Mouse (Mus musculus) heart, embryonic 10.5 days (tissue): ENCODE measurements around the gene Tmem79. TPM values are rescaled to one million over a fixed set of nuclear protein-coding genes. Genes with fewer than 3 reads are reported as not detected.
"Not testable (repeated sequence)": the region's sequence is repeated elsewhere in the genome, so short reads cannot be mapped to it uniquely, and the experiment has no call there.

Experiments
- DNase-seq: peaks from one replicate; pipeline ENCODE4 v3.0.0-alpha.2; 2017; ENCODE audit warnings: low spot score
- H3K27ac ChIP-seq: fragments of 300-500 bp; sonication (generic); 2 replicates; pipeline ENCODE4 v1.5.1; 2016; ENCODE audit warnings: mild to moderate bottlenecking
- H3K27me3 ChIP-seq: fragments of 300-500 bp; sonication (generic); 2 replicates; pipeline ENCODE4 v1.6.1; 2016; ENCODE audit warnings: mild to moderate bottlenecking; ENCODE audit not compliant: poor library complexity, insufficient read depth, severe bottlenecking
- H3K36me3 ChIP-seq: fragments of 300-500 bp; sonication (generic); 2 replicates; pipeline ENCODE4 v1.6.1; 2016; ENCODE audit warnings: mild to moderate bottlenecking, moderate library complexity
- H3K4me1 ChIP-seq: fragments of 300-500 bp; sonication (generic); 2 replicates; pipeline ENCODE4 v1.6.1; 2016; ENCODE audit warnings: mild to moderate bottlenecking
- H3K4me3 ChIP-seq: fragments of 300-500 bp; sonication (generic); 2 replicates; pipeline ENCODE4 v1.5.1; 2016; ENCODE audit warnings: mild to moderate bottlenecking, moderate library complexity
- H3K9me3 ChIP-seq: fragments of 300-500 bp; sonication (generic); 2 replicates; pipeline ENCODE4 v1.6.1; 2016; ENCODE audit warnings: mild to moderate bottlenecking, moderate library complexity
- WGBS: fragments of 180-500 bp; shearing (Covaris S2); methylation state at CpG from one replicate; pipeline ENCODE4 v1.1.7; 2016; 5-methylcytosine and 5-hydroxymethylcytosine counted together
- polyA plus RNA-seq: library from polyadenylated mRNA; unstranded; fragments of >200 nt; fragmentation: Nextera tagmentation; extraction: Ambion mirVana; gene quantifications from 2 replicates; pipeline ENCODE4 v1.2.1, GENCODE M21; 2016

Gene Tmem79
- polyA plus RNA-seq, result 2.5 and 2.6 TPM in 2 replicates

DNA sequence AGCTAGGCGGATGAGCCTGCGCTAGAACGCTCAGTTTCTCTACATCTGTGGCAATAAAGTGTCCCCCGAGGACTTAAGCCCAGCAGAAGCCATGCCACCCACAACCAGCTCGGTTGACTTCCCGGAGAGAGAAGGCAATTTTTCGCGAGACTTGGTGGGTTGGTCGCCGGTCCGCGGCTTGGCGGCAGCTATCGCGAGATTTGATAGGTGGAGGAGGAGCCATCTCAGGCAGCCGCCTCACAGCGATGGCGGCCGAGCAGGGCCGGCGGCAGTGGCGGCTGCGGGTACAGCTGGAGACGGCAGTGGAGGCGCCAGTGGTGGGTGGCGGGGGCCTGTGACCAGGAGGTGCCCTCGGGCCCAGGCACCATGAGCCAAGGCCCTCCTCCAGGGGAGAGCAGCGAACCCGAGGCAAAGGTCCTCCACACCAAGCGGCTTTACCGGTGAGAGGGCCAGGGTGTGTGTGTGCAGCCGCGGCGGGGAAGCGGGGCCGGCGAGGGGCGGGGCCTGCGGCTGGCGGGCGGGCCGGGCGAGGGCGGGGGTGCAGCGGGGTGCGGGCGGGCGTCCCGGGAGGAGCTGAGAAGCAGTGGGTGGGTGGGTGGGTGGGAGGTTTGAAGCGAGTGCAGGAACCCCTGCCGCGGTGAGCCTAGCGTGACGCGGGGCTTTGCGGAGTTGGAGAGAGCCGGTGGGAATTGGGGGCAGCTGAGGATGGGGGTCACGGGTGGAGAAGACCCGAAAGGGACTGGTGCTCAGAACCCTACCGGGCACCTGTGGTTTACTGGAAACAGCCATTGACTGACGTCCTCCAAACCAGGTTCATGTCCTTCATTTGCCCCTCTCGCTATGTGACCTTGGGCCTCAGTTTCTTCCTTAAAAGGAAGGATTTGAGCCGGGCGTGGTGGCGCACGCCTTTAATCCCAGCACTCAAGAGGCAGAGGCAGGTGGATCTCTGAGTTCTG is at the start of gene Tmem79, which contains the start of gene Smg5:
Gene Tmem79, minus strand, starts transcription at position 91 of the 956 bp plus-strand sequence.
Gene Smg5, plus strand, starts transcription at position 203 of the 956 bp plus-strand sequence.
- Histone ChIP-seq H3K4me3 (peak within 1 kb of the TSS; percentile 75), H3K4me1 (peaks cover 36% of the 10 kb centered on the region), H3K27me3 (peaks cover 10% of the 10 kb centered on the region), H3K36me3 (peaks cover 8% of the 10 kb centered on the region; the same call in 1 of the 2 replicates), H3K27ac (peak within 1 kb of the TSS; percentile 98), H3K9me3 (no peaks in the 10 kb centered on the region)
- DNase-seq, result peak; percentile 99
- WGBS, result 2% methylated on average over 66 of the region's 66 CpGs

DNA sequence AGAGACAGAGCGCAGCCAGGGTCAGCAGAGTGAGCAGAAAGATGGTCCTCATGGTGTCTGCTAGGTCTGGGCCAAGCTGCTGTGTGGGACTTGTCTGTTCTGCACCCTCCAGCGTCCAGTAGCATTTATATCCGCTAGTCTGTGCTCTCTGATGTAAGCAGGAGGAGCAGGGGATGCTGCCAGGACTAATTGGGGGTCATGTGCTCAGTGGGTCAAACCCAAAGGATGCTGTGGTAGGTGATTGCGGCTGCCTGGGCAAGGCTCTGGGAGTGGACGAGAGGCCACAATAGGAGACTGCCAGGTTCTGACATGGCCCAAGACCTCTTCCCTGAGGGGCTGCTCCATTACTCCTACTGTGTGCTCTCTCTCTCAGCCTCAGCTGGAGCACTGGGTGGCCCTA is 48.4 kb upstream of the Tmem79 start, which contains the start of gene Bglap:
Gene Bglap, minus strand, starts transcription at position 101 of the 400 bp plus-strand sequence.
- H3K27me3 ChIP-seq, result no peaks in the 10 kb centered on the region
- 75% methylated on average over 5 of the region's 5 CpGs for WGBS
- H3K36me3 ChIP-seq, result 0 out of 2 replicates have a peak, but pooled peaks cover 2% of the 10 kb centered on the region
- H3K4me1 ChIP-seq, result peaks cover 6% of the 10 kb centered on the region
- DNase-seq, result peak; percentile 72
- H3K27ac ChIP-seq, result no peak within 1 kb of the TSS
- no peaks in the 10 kb centered on the region for H3K9me3 ChIP-seq
- H3K4me3 ChIP-seq, result no peak within 1 kb of the TSS

DNA sequence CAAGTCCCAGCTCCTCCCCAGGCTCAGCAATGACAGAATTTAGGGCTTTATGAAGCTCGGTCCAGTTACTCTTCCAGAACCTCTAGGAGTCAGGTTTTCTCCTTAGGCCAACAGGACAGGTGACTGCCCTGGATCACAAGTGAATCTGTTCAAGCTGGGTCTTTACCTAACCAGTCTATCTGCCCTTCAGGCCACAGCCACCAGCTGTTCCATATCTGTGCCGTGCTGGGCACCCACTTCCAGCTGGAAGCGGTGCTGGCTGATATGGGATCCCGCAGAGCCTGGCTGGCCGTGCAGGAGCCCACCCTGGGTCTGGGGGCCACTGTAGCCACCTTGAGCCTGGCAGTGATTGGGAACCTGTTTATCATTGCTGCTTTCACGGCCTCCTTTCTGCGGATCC is 46.4 kb upstream of the Tmem79 start:
- not testable (repeated sequence) for H3K4me3 ChIP-seq, H3K9me3 ChIP-seq, H3K36me3 ChIP-seq, DNase-seq, H3K4me1 ChIP-seq, H3K27me3 ChIP-seq, H3K27ac ChIP-seq
- WGBS, result 37% methylated on average over 3 of the region's 7 CpGs

DNA sequence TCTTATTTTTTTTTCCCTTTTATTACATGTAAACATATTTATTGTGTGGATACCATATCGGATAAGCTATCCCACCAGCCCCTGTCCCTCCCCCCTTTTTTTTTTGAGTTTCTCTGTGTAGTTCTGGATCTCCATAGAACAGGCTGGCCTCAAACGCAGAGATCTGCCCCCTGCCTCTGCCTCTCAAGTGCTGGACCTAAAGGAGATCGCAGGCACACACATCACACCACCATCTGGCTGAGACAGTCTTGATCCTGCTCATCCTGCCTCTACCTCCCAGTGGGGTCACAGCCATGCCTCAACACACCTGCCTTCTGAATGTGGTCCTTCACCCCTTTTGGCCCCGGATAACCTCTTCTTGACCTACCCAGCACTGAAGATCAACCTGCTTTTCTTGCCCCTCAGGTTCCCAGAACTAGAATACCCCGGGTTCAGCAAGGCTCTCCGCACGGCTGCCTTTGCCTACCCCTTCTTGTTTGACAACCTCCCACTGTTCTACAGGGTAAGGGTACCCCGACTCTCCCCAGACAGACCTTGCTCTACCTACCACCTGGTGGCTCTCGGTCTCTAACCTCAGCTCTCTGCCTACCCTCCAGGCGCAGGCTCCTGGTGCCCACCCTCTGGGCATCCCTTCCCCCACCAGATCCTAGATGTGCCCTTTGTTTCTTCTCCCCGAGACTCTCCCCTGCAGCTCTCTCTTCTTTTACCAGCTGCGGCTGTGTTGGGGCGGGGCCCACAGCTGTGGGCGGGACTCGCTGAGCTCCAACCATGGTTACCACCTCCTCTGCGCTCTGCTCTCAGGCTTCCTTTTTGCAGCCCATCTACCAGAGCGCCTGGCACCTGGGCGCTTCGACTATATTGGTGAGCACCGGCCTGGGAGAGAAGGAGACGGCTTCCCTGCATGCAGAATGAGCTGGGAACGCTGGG is 45.7 kb upstream of the Tmem79 start:
- DNase-seq, result peak; percentile 68
- peak overlapping the region; percentile 36 for H3K4me3 ChIP-seq
- H3K36me3 ChIP-seq, H3K4me1 ChIP-seq, H3K27me3 ChIP-seq, H3K9me3 ChIP-seq, H3K27ac ChIP-seq: not testable (repeated sequence)
- WGBS, result 10% methylated on average over 19 of the region's 22 CpGs

DNA sequence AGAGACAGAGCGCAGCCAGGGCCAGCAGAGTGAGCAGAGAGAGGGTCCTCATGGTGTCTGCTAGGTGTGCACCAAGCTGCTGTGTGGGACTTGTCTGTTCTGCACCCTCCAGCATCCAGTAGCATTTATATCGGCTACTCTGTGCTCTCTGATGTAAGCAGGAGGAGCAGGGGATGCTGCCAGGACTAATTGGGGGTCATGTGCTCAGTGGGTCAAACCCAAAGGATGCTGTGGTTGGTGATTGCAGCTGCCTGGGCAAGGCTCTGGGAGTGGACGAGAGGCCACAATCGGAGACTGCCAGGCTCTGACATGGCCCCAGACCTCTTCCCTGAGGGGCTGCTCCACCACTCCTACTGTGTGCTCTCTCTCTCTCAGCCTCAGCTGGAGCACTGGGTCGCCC is 42.7 kb upstream of the Tmem79 start, which contains the start of gene Bglap2:
Gene Bglap2, minus strand, starts transcription at position 101 of the 400 bp plus-strand sequence.
- H3K27ac ChIP-seq, DNase-seq, H3K27me3 ChIP-seq, H3K9me3 ChIP-seq, H3K36me3 ChIP-seq, H3K4me3 ChIP-seq: not testable (repeated sequence)
- WGBS, result 79% methylated on average over 5 of the region's 5 CpGs
- H3K4me1 ChIP-seq, result peaks cover 11% of the 10 kb centered on the region

DNA sequence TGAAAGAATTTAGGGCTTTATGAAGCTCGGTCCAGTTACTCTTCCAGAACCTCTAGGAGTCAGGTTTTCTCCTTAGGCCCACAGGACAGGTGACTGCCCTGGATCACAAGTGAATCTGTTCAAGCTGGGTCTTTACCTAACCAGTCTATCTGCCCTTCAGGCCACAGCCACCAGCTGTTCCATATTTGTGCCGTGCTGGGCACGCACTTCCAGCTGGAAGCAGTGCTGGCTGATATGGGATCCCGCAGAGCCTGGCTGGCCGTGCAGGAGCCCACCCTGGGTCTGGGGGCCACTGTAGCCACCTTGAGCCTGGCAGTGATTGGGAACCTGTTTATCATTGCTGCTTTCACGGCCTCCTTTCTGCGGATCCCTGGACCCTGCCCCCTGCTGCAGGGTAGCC is 40.7 kb upstream of the Tmem79 start:
- H3K27me3 ChIP-seq, H3K27ac ChIP-seq, H3K36me3 ChIP-seq, H3K9me3 ChIP-seq, DNase-seq, H3K4me1 ChIP-seq, H3K4me3 ChIP-seq: not testable (repeated sequence)
- 26% methylated on average over 6 of the region's 7 CpGs for WGBS

DNA sequence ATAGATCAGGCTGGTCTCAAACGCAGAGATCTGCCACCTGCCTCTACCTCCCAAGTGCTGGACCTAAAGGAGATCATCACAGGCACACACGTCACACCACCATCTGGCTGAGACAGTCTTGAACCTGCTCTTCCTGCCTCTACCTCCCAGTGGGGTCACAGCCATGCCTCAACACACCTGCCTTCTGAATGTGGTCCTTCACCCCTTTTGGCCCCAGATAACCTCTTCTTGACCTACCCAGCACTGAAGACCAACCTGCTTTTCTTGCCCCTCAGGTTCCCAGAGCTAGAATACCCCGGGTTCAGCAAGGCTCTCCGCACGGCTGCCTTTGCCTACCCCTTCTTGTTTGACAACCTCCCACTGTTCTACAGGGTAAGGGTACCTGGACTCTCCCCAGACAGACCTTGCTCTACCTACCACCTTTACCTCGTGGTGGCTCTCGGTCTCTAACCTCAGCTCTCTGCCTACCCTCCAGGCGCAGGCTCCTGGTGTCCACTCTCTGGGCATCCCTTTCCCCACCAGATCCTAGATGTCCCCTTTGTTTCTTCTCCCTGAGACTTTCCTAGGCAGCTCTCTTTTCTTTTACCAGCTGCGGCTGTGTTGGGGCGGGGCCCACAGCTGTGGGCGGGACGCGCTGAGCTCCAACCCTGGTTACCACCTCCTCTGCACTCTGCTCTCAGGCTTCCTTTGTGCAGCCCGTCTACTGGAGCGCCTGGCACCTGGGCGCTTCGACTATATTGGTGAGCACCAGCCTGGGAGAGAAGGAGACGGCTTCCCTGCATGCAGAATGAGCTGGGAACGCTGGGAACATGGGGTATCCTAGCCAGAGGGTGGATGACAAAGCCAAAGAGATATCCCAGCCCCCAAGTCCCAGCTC is 40.0 kb upstream of the Tmem79 start:
- H3K9me3 ChIP-seq, H3K27ac ChIP-seq, H3K4me1 ChIP-seq, H3K27me3 ChIP-seq, H3K36me3 ChIP-seq: not testable (repeated sequence)
- DNase-seq, result peak; percentile 81
- H3K4me3 ChIP-seq, result peak overlapping the region; percentile 37
- WGBS, result 13% methylated on average over 19 of the region's 19 CpGs

DNA sequence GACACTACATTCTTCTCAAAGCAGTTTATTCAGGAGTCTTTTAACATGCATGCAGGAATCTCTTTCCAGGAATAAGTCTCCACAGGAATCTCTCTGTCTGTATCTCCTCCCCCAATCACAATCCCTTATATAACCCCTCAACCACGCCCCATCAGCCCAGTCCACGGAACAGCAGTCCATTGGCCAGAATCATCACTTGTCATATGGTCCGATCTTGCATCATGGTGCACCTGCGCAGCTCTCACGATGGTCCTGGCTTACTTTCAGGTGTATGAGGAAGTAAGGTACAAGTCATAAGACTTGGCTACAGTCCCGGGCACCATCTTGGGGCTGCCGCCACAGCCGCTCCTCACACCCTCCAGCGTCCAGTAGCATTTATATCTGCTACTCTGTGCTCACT is 36.7 kb upstream of the Tmem79 start, which contains the start of gene Bglap3:
Gene Bglap3, minus strand, starts transcription at position 101 of the 400 bp plus-strand sequence.
- not testable (repeated sequence) for H3K27me3 ChIP-seq, H3K27ac ChIP-seq, H3K9me3 ChIP-seq, H3K4me1 ChIP-seq, DNase-seq, H3K36me3 ChIP-seq, H3K4me3 ChIP-seq
- 91% methylated on average over 9 of the region's 9 CpGs for WGBS

DNA sequence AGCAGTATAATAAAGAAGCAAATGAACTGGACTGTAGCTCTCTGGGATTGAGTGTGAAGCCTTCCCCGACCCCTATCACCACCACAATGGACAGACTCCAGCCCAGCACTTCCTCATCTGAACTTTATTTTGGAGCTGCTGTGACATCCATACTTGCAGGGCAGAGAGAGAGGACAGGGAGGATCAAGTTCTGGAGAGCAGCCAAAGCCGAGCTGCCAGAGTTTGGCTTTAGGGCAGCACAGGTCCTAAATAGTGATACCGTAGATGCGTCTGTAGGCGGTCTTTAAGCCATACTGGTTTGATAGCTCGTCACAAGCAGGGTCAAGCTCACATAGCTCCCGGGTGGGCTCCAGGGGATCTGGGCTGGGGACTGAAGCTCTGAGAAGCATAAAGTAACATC is 32.6 kb upstream of the Tmem79 start:
- DNase-seq, H3K36me3 ChIP-seq, H3K4me3 ChIP-seq, H3K9me3 ChIP-seq, H3K27ac ChIP-seq: not testable (repeated sequence)
- WGBS, result 76% methylated on average over 7 of the region's 7 CpGs
- peaks cover 37% of the 10 kb centered on the region for H3K27me3 ChIP-seq
- H3K4me1 ChIP-seq, result peaks cover 23% of the 10 kb centered on the region

DNA sequence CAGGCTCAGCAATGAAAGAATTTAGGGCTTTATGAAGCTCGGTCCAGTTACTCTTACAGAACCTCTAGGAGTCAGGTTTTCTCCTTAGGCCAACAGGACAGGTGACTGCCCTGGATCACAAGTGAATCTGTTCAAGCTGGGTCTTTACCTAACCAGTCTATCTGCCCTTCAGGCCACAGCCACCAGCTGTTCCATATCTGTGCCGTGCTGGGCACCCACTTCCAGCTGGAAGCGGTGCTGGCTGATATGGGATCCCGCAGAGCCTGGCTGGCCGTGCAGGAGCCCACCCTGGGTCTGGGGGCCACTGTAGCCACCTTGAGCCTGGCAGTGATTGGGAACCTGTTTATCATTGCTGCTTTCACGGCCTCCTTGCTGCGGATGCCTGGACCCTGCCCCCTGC is 31.6 kb upstream of the Tmem79 start:
- 54% methylated on average over 4 of the region's 7 CpGs for WGBS
- H3K4me3 ChIP-seq, result not testable (repeated sequence)

DNA sequence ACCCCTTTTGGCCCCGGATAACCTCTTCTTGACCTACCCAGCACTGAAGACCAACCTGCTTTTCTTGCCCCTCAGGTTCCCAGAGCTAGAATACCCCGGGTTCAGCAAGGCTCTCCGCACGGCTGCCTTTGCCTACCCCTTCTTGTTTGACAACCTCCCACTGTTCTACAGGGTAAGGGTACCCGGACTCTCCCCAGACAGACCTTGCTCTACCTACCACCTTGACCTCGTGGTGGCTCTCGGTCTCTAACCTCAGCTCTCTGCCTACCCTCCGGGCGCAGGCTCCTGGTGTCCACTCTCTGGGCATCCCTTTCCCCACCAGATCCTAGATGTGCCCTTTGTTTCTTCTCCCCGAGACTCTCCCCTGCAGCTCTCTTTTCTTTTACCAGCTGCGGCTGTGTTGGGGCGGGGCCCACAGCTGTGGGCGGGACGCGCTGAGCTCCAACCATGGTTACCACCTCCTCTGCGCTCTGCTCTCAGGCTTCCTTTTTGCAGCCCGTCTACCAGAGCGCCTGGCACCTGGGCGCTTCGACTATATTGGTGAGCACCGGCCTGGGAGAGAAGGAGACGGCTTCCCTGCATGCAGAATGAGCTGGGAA is 31.0 kb upstream of the Tmem79 start:
- peaks cover 12% of the 10 kb centered on the region for H3K36me3 ChIP-seq
- not testable (repeated sequence) for H3K27ac ChIP-seq, H3K9me3 ChIP-seq
- H3K27me3 ChIP-seq, result peaks cover 37% of the 10 kb centered on the region
- 6% methylated on average over 21 of the region's 22 CpGs for WGBS
- H3K4me3 ChIP-seq, result peak overlapping the region; percentile 34
- peaks cover 39% of the 10 kb centered on the region for H3K4me1 ChIP-seq
- peak; percentile 72 for DNase-seq

More for the DNA sequence above, 31.6 kb upstream of the Tmem79 start:
- H3K27ac ChIP-seq, H3K9me3 ChIP-seq, H3K36me3 ChIP-seq, DNase-seq: not testable (repeated sequence)
- H3K27me3 ChIP-seq, result peaks cover 37% of the 10 kb centered on the region
- peaks cover 33% of the 10 kb centered on the region for H3K4me1 ChIP-seq
